Mouse (Mus musculus) erythroid progenitor cell, adult 5-6 weeks (primary cell): ENCODE data around the gene Galnt5. TPM values are rescaled to one million over a fixed set of nuclear protein-coding genes. Genes with fewer than 3 reads are reported as not detected.

Experiments used
- ATAC-seq: replicated peaks from 2 replicates; pipeline ENCODE4 v1.8.0; 2016; ENCODE audit warnings: moderate number of reproducible peaks, mild to moderate bottlenecking, moderate TSS enrichment, inconsistent platforms; ENCODE audit not compliant: poor library complexity, low FRiP score, severe bottlenecking
- total RNA-seq, 2 experiments: library from RNA; stranded (forward) in 1 of 2; stranded (reverse) in 1 of 2; fragments of 150-400 nt in 1 of 2; fragments of 186-747, 209-891 nt in 1 of 2; gene quantifications; 2 replicates each; pipeline versions ENCODE4 v1.2.3 to v1.2.4; 2015 to 2017; ENCODE audit warnings: low replicate concordance in 2 of 2

Gene Galnt5
- not detected in 2 replicates for total RNA-seq (2015; ENCODE audit: low replicate concordance)
- total RNA-seq (2017; ENCODE audit: low replicate concordance), result not detected in 2 replicates

GRCm38 (mm10) chr2:57997752-57998430, at the start of gene Galnt5:
Galnt5 (plus strand) TSS chr2:57997884.
- no peak for ATAC-seq

- no peak for ATAC-seq
Measured at GRCm38 (mm10) chr2:57951620-57952019, 46.1 kb upstream of the Galnt5 start.

GRCm38 (mm10) chr2:57960786-57961185, 36.9 kb upstream of the Galnt5 start:
- ATAC-seq, result no peak

GRCm38 (mm10) chr2:57982248-57982647, 15.4 kb upstream of the Galnt5 start:
- no peak for ATAC-seq

- ATAC-seq, result no peak
Measured at GRCm38 (mm10) chr2:57991084-57991483, 6.6 kb upstream of the Galnt5 start.

GRCm38 (mm10) chr2:58001497-58001896, 3.8 kb downstream of the Galnt5 start:
- no peak for ATAC-seq

GRCm38 (mm10) chr2:58007081-58007480, 9.4 kb downstream of the Galnt5 start:
- ATAC-seq, result no peak

GRCm38 (mm10) chr2:58023556-58023955, 25.9 kb downstream of the Galnt5 start:
- no peak for ATAC-seq

GRCm38 (mm10) chr2:58026740-58027139, 29.1 kb downstream of the Galnt5 start:
- ATAC-seq, result no peak

GRCm38 (mm10) chr2:58029404-58029803, 31.7 kb downstream of the Galnt5 start:
- no peak for ATAC-seq

GRCm38 (mm10) chr2:58031431-58031830, 33.7 kb downstream of the Galnt5 start:
- ATAC-seq, result no peak

GRCm38 (mm10) chr2:58035635-58036034, 38.0 kb downstream of the Galnt5 start:
- ATAC-seq, result no peak

- no peak for ATAC-seq
Measured at GRCm38 (mm10) chr2:58036926-58037325, 39.2 kb downstream of the Galnt5 start.

- no peak for ATAC-seq
Measured at GRCm38 (mm10) chr2:58041867-58042266, 44.2 kb downstream of the Galnt5 start.

- ATAC-seq, result no peak
Measured at GRCm38 (mm10) chr2:58052821-58053581, 55.3 kb downstream of the Galnt5 start, which contains the start of gene Ermn. Ermn (minus strand) TSS chr2:58052864.

- peak; percentile 39; the same call in 1 of the 2 replicates for ATAC-seq
Measured at GRCm38 (mm10) chr2:58055383-58055782, 57.7 kb downstream of the Galnt5 start.

- ATAC-seq, result no peak
Measured at GRCm38 (mm10) chr2:58079849-58080248, 82.2 kb downstream of the Galnt5 start.

GRCm38 (mm10) chr2:58086420-58086819, 88.7 kb downstream of the Galnt5 start:
- no peak for ATAC-seq

GRCm38 (mm10) chr2:58094818-58095217, 97.1 kb downstream of the Galnt5 start:
- no peak for ATAC-seq
